Mouse (Mus musculus) ES-Bruce4 (cell line): Measurements from ENCODE around the gene Dclre1a.

Experiments
- CTCF ChIP-seq: IDR thresholded peaks from one replicate; pipeline ENCODE4 v1.8.1; 2011; ENCODE audit warnings: low read depth, low read length
- EP300 ChIP-seq: IDR thresholded peaks from 2 replicates; pipeline ENCODE4 v1.6.1; 2011; ENCODE audit warnings: low read depth, low read length; ENCODE audit not compliant: insufficient read depth

GRCm38 (mm10) chr19:56588205-56588626 is 40.2 kb upstream of the Dclre1a start:
- TF ChIP-seq CTCF (no peak), EP300 (no peak)
